Mouse (Mus musculus) stomach, embryonic 16.5 days (tissue): ENCODE data around the gene Pja2. TPM values are rescaled to one million over a fixed set of nuclear protein-coding genes. Genes with fewer than 3 reads are reported as not detected.

Experiments
- microRNA-seq: library from miRNA; unstranded; fragments of <30 nt; microRNA quantifications from one replicate; pipeline ENCODE4, GENCODE M21; 2016
- polyA plus RNA-seq: library from polyadenylated mRNA; unstranded; fragments of >200 nt; fragmentation: Nextera tagmentation; extraction: Ambion mirVana; gene quantifications from 2 replicates; pipeline ENCODE4 v1.2.1, GENCODE M21; 2015

The Pja2 gene
- polyA plus RNA-seq, 1 experiment from 2014 or later: 77.2 TPM

Small RNA genes within 50 kb of the gene (microRNA-seq; reads per million reads assigned to microRNA genes)
- not detected for gene Gm24194
